Mouse (Mus musculus): Measurements from ENCODE around the gene Gm34653. TPM values are rescaled to one million over a fixed set of nuclear protein-coding genes. Genes with fewer than 3 reads are reported as not detected.

Gene Gm34653
- total RNA-seq, 2 experiments from 2014 or later: not detected

- ATAC-seq (replicated peaks; ENCODE audit: poor library complexity, severe bottlenecking): no peak
Measured at GRCm38 (mm10) chr2:34874816-34875345, 42.1 kb downstream of the Gm34653 start, which contains the start of gene Psmd5. Gene Psmd5, minus strand, starts transcription at chr2:34874968.

GRCm38 (mm10) chr2:34880054-34880453, 47.2 kb downstream of the Gm34653 start:
- no peak for ATAC-seq (replicated peaks; ENCODE audit: poor library complexity, severe bottlenecking)

GRCm38 (mm10) chr2:34882757-34883156, 50.0 kb downstream of the Gm34653 start:
- no peak for ATAC-seq (replicated peaks; ENCODE audit: poor library complexity, severe bottlenecking)

GRCm38 (mm10) chr2:34883190-34883589, 50.4 kb downstream of the Gm34653 start:
- no peak for ATAC-seq (replicated peaks; ENCODE audit: poor library complexity, severe bottlenecking)

- ATAC-seq (replicated peaks; ENCODE audit: poor library complexity, severe bottlenecking): no peak
Measured at GRCm38 (mm10) chr2:34884186-34884585, 51.4 kb downstream of the Gm34653 start.

Other genes with a start within 250 kb of the Gm34653 start
- 50.1 and 65.5 TPM in 2 replicates for gene Gapvd1, start 77.8 kb upstream of the Gm34653 start, total RNA-seq (2014; fragmentation: Nextera tagmentation)
- gene Gapvd1, start 77.8 kb upstream of the Gm34653 start, total RNA-seq (2017): 56.7 and 70.8 TPM in 2 replicates
- 559 and 592 TPM in 2 replicates for gene Hspa5, start 61.0 kb upstream of the Gm34653 start, total RNA-seq (2014; fragmentation: Nextera tagmentation)
- gene Hspa5, start 61.0 kb upstream of the Gm34653 start, total RNA-seq (2017): 1,947 and 2,193 TPM in 2 replicates
- 31.3 and 33.6 TPM in 2 replicates for gene Rabepk, start 33.1 kb upstream of the Gm34653 start, total RNA-seq (2014; fragmentation: Nextera tagmentation)
- gene Rabepk, start 33.1 kb upstream of the Gm34653 start, total RNA-seq (2017): 38.0 and 49.0 TPM in 2 replicates
- gene Fbxw2, start 6.7 kb upstream of the Gm34653 start, total RNA-seq (2014; fragmentation: Nextera tagmentation): 42.7 and 63.4 TPM in 2 replicates
- 52.8 and 56.7 TPM in 2 replicates for gene Fbxw2, start 6.7 kb upstream of the Gm34653 start, total RNA-seq (2017)
- not detected in 2 replicates for gene Cutal, start 41.4 kb downstream of the Gm34653 start, total RNA-seq (2014; fragmentation: Nextera tagmentation)
- gene Cutal, start 41.4 kb downstream of the Gm34653 start, total RNA-seq (2017): not detected in 2 replicates
- 64.4 and 67.3 TPM in 2 replicates for gene Psmd5, start 42.0 kb downstream of the Gm34653 start, total RNA-seq (2014; fragmentation: Nextera tagmentation)
- gene Psmd5, start 42.0 kb downstream of the Gm34653 start, total RNA-seq (2017): 36.8 and 60.4 TPM in 2 replicates
- 22.6 and 25.9 TPM in 2 replicates for gene Phf19, start 81.0 kb downstream of the Gm34653 start, total RNA-seq (2014; fragmentation: Nextera tagmentation)
- gene Phf19, start 81.0 kb downstream of the Gm34653 start, total RNA-seq (2017): 5.9 and 7.9 TPM in 2 replicates
- gene Traf1, start 128.8 kb downstream of the Gm34653 start, total RNA-seq (2014; fragmentation: Nextera tagmentation): not detected in 2 replicates
- gene Traf1, start 128.8 kb downstream of the Gm34653 start, total RNA-seq (2017): 0.09 and 0.15 TPM in 2 replicates
- gene Hc, start 228.4 kb downstream of the Gm34653 start, total RNA-seq (2014; fragmentation: Nextera tagmentation): not detected in 2 replicates
- gene Hc, start 228.4 kb downstream of the Gm34653 start, total RNA-seq (2017): not detected in 2 replicates

Measured in granulocyte monocyte progenitor cell, adult 5-6 weeks (primary cell).